Mouse (Mus musculus) erythroblast, embryonic 14.5 days (primary cell): ENCODE measurements around the gene Fbxo46. TPM values are rescaled to one million over a fixed set of nuclear protein-coding genes. Genes with fewer than 3 reads are reported as not detected.

Experiments used
- H3K27me3 ChIP-seq: 2 replicates; pipeline ENCODE4 v1.6.1; 2012; ENCODE audit warnings: inconsistent platforms; ENCODE audit not compliant: control insufficient read depth
- H3K36me3 ChIP-seq: 2 replicates; pipeline ENCODE4 v1.6.1; 2012; ENCODE audit warnings: mild to moderate bottlenecking, inconsistent platforms; ENCODE audit not compliant: control insufficient read depth
- H3K4me1 ChIP-seq: 2 replicates; pipeline ENCODE4 v1.6.1; 2012; ENCODE audit warnings: inconsistent platforms; ENCODE audit not compliant: control insufficient read depth
- H3K4me3 ChIP-seq: replicated peaks from 2 replicates; pipeline ENCODE3; 2012; ENCODE audit warnings: moderate library complexity, mild to moderate bottlenecking, inconsistent platforms
- H3K9me3 ChIP-seq: 2 replicates; pipeline ENCODE4 v1.6.1; 2012; ENCODE audit warnings: low read length, inconsistent platforms, mixed read lengths; ENCODE audit not compliant: control insufficient read depth
- GATA1 ChIP-seq: IDR thresholded peaks from 2 replicates; pipeline ENCODE4 v1.6.1; 2012; ENCODE audit warnings: low read length, inconsistent platforms, mixed read lengths
- TAL1 ChIP-seq: IDR thresholded peaks from 3 replicates; pipeline ENCODE4 v1.6.1; 2012; ENCODE audit warnings: low read length, inconsistent platforms, mixed read lengths
- polyA plus RNA-seq: library from polyadenylated mRNA; stranded (reverse); fragments of >175 nt; gene quantifications from 2 replicates; pipeline ENCODE4 v1.2.3, GENCODE M21; 2012

The Fbxo46 gene
- polyA plus RNA-seq, 1 experiment = 1.9 TPM

DNA sequence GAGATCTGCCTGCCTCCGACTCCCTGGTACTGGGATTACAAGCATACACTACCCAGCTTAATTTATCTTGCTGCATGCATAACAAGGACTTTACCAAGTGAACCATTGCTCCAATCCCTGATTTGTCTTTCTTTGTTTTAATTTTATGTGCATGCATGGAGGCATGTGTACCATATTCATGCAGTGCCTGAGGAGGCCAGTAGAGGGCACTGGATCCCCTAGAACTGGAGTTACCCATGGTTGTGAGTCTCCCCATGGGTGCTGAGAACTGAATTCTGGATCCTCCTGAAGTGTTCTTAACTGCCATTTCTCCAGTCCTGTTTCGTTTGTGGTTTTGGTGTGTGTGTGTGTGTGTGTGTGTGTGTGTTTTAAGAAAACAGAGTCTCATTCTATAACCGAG lies 47.3 kb downstream of the Fbxo46 start:
- peaks cover 9% of the 10 kb centered on the region for H3K9me3 ChIP-seq
- peaks cover 29% of the 10 kb centered on the region for H3K4me1 ChIP-seq
- H3K4me3 ChIP-seq = no peak overlapping the region
- TF ChIP-seq GATA1 = no peak
- no peak for TF ChIP-seq TAL1
- H3K27me3 ChIP-seq = peaks cover 74% of the 10 kb centered on the region
- no peaks in the 10 kb centered on the region for H3K36me3 ChIP-seq

- Histone ChIP-seq H3K27me3 (peaks cover 76% of the 10 kb centered on the region), H3K9me3 (peaks cover 9% of the 10 kb centered on the region), H3K4me3 (no peak overlapping the region), H3K36me3 (no peaks in the 10 kb centered on the region), H3K4me1 (peaks cover 23% of the 10 kb centered on the region)
- TF ChIP-seq TAL1 = no peak
- no peak for TF ChIP-seq GATA1
Measured at GRCm38 (mm10) chr7:19169506-19169905, 49.8 kb downstream of the Fbxo46 start.

GRCm38 (mm10) chr7:19170142-19170541 lies 50.5 kb downstream of the Fbxo46 start:
- no peaks in the 10 kb centered on the region for H3K36me3 ChIP-seq
- H3K4me3 ChIP-seq = no peak overlapping the region
- no peak for TF ChIP-seq GATA1
- peaks cover 76% of the 10 kb centered on the region for H3K27me3 ChIP-seq
- peaks cover 16% of the 10 kb centered on the region for H3K4me1 ChIP-seq
- H3K9me3 ChIP-seq = peaks cover 9% of the 10 kb centered on the region

DNA sequence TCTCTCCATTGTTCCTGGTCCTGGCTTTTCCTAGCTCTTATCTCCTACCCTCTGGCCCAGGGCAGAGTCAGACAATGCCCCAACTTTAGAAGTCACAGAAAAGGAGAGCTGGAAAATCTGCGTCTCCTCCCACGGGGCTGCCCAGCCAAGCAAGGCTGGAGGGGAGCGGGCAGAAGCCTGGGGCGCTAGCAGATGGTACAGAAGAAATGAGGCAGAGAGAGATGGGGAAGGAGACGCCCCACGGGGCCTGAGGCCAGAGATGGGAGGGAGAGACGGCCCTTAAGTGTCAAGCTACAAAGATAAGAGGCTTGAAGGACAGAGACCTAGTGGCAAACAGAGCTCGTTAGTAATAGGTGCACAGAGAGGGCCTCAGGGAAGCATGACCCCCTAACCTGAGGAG lies 52.2 kb downstream of the Fbxo46 start:
- no peak for TF ChIP-seq GATA1
- TF ChIP-seq TAL1 = no peak
- Histone ChIP-seq H3K4me3 (no peak overlapping the region), H3K27me3 (peaks cover 82% of the 10 kb centered on the region), H3K36me3 (no peaks in the 10 kb centered on the region), H3K4me1 (peaks cover 10% of the 10 kb centered on the region), H3K9me3 (peaks cover 12% of the 10 kb centered on the region)

DNA sequence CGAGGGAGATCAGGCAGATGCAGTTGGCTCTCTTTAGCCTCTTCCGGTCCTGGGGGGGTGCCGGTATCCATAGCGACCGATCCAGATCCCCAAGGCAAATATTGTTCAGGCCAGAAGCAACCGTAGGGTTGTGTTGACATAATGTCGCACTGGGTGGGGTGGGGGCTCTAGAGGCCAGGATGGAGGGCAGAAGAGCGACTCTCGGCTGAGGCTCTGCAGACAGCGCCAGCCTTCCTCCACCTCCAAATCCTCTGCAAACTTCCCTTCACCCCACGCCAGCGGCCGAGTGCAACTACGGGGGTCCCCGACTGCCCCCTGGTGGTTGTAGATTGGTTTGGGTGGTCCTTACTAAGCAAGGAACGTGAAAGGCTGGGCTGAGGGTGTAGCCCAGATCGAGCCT lies 53.2 kb downstream of the Fbxo46 start:
- Histone ChIP-seq H3K27me3 (peaks cover 85% of the 10 kb centered on the region), H3K36me3 (no peaks in the 10 kb centered on the region), H3K4me1 (peaks cover 12% of the 10 kb centered on the region), H3K9me3 (peaks cover 4% of the 10 kb centered on the region), H3K4me3 (no peak overlapping the region)
- no peak for TF ChIP-seq TAL1
- TF ChIP-seq GATA1 = no peak

DNA sequence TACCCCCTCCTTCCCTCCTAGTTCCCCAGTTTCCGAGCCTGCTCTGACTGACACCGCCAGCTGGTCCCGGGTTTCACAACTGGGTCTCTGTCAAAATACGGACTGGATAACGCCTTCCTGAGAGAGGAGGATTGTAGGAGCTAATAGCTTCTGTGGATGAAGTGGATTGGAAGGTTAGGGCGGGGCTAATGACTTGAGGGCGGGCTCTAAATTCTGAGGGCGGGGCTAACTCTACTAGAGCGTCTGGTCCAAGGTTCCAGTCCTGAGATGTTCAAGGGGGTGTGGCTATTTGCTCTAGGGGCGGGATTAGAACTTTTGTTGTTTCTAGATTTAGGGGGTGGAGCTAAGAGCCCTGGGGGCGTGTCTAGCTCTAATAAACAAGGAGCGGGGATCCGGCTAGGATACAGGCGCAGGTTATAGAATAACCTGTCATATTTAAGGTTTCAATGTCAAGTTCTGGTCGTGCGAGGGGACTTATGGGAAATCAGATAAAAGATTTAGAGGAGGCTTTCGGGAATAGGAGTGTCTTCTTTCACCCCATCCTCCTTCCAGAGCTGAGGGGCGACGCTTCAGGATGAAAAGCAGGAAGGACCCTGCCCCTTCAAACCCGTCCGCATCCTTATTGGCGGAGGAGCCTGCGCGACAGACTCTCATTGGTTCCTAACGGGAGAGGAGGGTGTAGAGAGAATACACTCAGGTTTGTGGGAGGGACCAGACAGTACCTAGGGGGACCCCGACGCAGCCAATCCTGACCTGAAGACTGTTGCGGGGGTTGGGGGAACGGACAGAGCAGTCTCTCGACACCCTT lies 56.3 kb downstream of the Fbxo46 start, which contains the start of gene Eml2:
Gene Eml2 (plus strand): TSS at position 714 of the 808 bp plus-strand sequence.
- Histone ChIP-seq H3K36me3 (no peaks in the 10 kb centered on the region), H3K9me3 (peaks cover 9% of the 10 kb centered on the region), H3K27me3 (peaks cover 93% of the 10 kb centered on the region), H3K4me3 (no peak within 1 kb of the TSS), H3K4me1 (peaks cover 41% of the 10 kb centered on the region)
- TF ChIP-seq GATA1 (no peak), TAL1 (no peak)

GRCm38 (mm10) chr7:19176516-19176947 lies 56.9 kb downstream of the Fbxo46 start:
- TF ChIP-seq TAL1 = no peak
- no peak for TF ChIP-seq GATA1
- Histone ChIP-seq H3K4me1 (peaks cover 47% of the 10 kb centered on the region), H3K4me3 (no peak overlapping the region), H3K27me3 (peaks cover 97% of the 10 kb centered on the region), H3K36me3 (no peaks in the 10 kb centered on the region), H3K9me3 (peaks cover 9% of the 10 kb centered on the region)

DNA sequence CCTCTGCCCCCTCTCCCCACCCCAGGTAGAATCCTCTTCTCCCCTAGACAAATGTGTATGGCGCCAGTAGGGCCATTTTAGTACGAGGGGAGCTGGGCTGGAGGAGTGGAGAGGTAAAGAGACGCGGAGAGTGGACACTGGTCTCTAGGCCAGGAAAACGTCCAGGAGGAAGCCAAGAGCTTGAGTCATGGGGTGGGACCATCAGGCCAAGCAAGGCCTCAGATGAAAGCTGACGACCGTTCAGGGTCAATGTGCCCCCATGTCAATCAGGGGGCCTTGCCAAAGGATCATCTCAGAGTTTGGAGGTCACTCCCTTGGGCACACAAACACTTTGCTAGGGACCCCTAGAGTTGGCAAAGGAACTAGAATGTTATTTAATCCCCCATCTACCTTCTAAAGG lies 57.6 kb downstream of the Fbxo46 start:
- Histone ChIP-seq H3K9me3 (peaks cover 9% of the 10 kb centered on the region), H3K36me3 (no peaks in the 10 kb centered on the region), H3K27me3 (peaks cover 92% of the 10 kb centered on the region), H3K4me3 (no peak overlapping the region), H3K4me1 (peaks cover 48% of the 10 kb centered on the region)
- no peak for TF ChIP-seq TAL1
- no peak for TF ChIP-seq GATA1

DNA sequence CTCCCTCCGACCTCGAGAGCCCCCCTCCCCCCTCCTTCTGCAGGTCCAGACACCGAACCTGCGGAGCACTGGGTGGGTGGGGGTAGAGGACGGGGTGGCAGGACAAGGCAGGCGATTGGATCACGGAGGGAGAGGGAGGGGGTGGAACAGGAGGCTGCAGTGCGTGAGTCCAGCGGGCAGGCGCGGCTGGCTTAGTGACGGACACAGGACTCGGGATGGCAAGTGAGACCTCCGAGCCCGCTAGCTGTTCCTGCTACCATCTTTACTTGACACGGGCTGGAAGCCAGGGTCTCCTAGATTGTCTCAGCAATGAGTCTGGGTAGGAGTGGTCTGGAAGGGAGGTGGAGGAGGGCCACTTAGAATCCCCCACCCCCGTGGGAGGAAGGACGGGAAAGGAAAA lies 58.4 kb downstream of the Fbxo46 start:
- Histone ChIP-seq H3K4me3 (no peak overlapping the region), H3K4me1 (peaks cover 45% of the 10 kb centered on the region), H3K36me3 (no peaks in the 10 kb centered on the region), H3K9me3 (peaks cover 9% of the 10 kb centered on the region), H3K27me3 (peaks cover 84% of the 10 kb centered on the region)
- TF ChIP-seq GATA1 (no peak), TAL1 (no peak)
